Mouse (Mus musculus) C2C12 (cell line): ENCODE results near the gene Mapk7. TPM values are rescaled to one million over a fixed set of nuclear protein-coding genes. Genes with fewer than 3 reads are reported as not detected.

ENCODE experiments used
- H3K27me3 ChIP-seq: one replicate; pipeline ENCODE4 v1.6.1; 2011; ENCODE audit not compliant: control insufficient read depth, insufficient read depth, insufficient read length
- H3K36me3 ChIP-seq: one replicate; pipeline ENCODE4 v1.6.1; 2011; ENCODE audit not compliant: control insufficient read depth, insufficient read depth
- H3K4me3 ChIP-seq: one replicate; pipeline ENCODE4 v1.5.1; 2011; ENCODE audit warnings: mild to moderate bottlenecking, control low read depth; ENCODE audit not compliant: poor library complexity, insufficient read depth, severe bottlenecking
- H3K79me2 ChIP-seq: one replicate; pipeline ENCODE4 v1.6.1; 2011; ENCODE audit not compliant: control insufficient read depth, insufficient read depth
- H3K79me3 ChIP-seq: one replicate; pipeline ENCODE4 v1.6.1; 2011; ENCODE audit warnings: low read depth, control low read depth
- H3ac ChIP-seq: one replicate; pipeline ENCODE3; 2011; ENCODE audit warnings: low read depth; ENCODE audit not compliant: control insufficient read depth, insufficient read length
- CEBPB ChIP-seq: IDR thresholded peaks from one replicate; pipeline ENCODE4 v1.6.1; 2011; ENCODE audit warnings: low read depth, mild to moderate bottlenecking, control low read depth, moderate library complexity
- CTCF ChIP-seq: IDR thresholded peaks from one replicate; pipeline ENCODE4 v1.5.1; 2011; ENCODE audit not compliant: control insufficient read depth, insufficient read depth, insufficient read length
- FOSL1 ChIP-seq: IDR thresholded peaks from one replicate; pipeline ENCODE4 v1.8.0; 2011; ENCODE audit warnings: mild to moderate bottlenecking, low read length; ENCODE audit not compliant: poor library complexity, insufficient read depth, severe bottlenecking
- MAX ChIP-seq: IDR thresholded peaks from one replicate; pipeline ENCODE4 v1.6.1; 2011; ENCODE audit warnings: mild to moderate bottlenecking, control low read depth
- MYOD1 ChIP-seq: IDR thresholded peaks from one replicate; pipeline ENCODE4 v1.6.1; 2011; ENCODE audit warnings: low read depth; ENCODE audit not compliant: control insufficient read depth, insufficient read length
- MYOG ChIP-seq: IDR thresholded peaks from one replicate; pipeline ENCODE4 v1.6.1; 2011; ENCODE audit not compliant: control insufficient read depth, insufficient read length; ENCODE audit errors: extremely low read depth
- USF1 ChIP-seq: IDR thresholded peaks from one replicate; pipeline ENCODE4 v1.6.1; 2011; ENCODE audit warnings: low read depth, mild to moderate bottlenecking, control low read depth, moderate library complexity
- polyA plus RNA-seq: library from polyadenylated mRNA; unstranded; fragments of >200 nt; fragmentation: generic; extraction: Trizol; gene quantifications from one replicate; pipeline ENCODE4 v1.2.1, GENCODE M21; 2012; ENCODE audit warnings: missing spikeins

Mapk7 gene
- polyA plus RNA-seq, 1 experiment: 21.3 TPM

- Histone ChIP-seq H3K79me2 (no peaks in the 10 kb centered on the region), H3K4me3 (no peak overlapping the region), H3K27me3 (peaks cover 22% of the 10 kb centered on the region), H3K79me3 (no peaks in the 10 kb centered on the region), H3ac (no peak overlapping the region), H3K36me3 (no peaks in the 10 kb centered on the region)
- TF ChIP-seq USF1 (no peak), MYOD1 (no peak), MYOG (no peak), FOSL1 (no peak), CTCF (no peak), MAX (no peak), CEBPB (no peak)
Measured at GRCm38 (mm10) chr11:61443807-61444206, 50.4 kb downstream of the Mapk7 start.

DNA sequence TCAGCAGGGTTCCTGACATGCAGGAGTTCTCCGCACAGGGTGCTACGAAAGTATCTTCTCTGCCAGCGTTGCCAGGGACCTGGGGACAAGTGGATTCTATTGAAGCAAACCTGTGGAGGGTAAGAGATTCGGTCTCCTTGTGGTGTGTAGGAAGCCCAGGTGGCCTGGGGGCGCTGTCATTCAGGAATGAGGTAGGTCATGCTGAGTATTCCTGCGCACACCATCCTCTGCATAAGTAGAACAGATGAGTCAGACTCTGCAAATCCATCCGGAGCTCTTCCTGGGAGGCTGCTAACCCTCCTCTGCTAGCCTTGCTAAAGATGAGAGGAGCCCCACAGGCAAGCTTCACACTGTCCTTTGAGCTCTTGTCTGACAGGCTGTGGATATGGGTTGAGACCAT is 52.5 kb downstream of the Mapk7 start:
- Histone ChIP-seq H3K4me3 (no peak overlapping the region), H3K36me3 (no peaks in the 10 kb centered on the region), H3K79me2 (no peaks in the 10 kb centered on the region), H3K79me3 (no peaks in the 10 kb centered on the region), H3ac (no peak overlapping the region), H3K27me3 (peaks cover 17% of the 10 kb centered on the region)
- no peak for TF ChIP-seq FOSL1
- no peak for TF ChIP-seq MYOD1
- TF ChIP-seq MAX: no peak
- no peak for TF ChIP-seq USF1
- TF ChIP-seq CTCF: no peak
- no peak for TF ChIP-seq CEBPB
- no peak for TF ChIP-seq MYOG

- H3K27me3 ChIP-seq: peaks cover 17% of the 10 kb centered on the region
- no peaks in the 10 kb centered on the region for H3K79me2 ChIP-seq
- no peaks in the 10 kb centered on the region for H3K36me3 ChIP-seq
- H3K4me3 ChIP-seq: no peak overlapping the region
- no peak overlapping the region for H3ac ChIP-seq
- no peaks in the 10 kb centered on the region for H3K79me3 ChIP-seq
- no peak for TF ChIP-seq CTCF
Measured at GRCm38 (mm10) chr11:61440416-61440815, 53.8 kb downstream of the Mapk7 start.

GRCm38 (mm10) chr11:61439170-61439569 is 55.0 kb downstream of the Mapk7 start:
- Histone ChIP-seq H3K79me2 (no peaks in the 10 kb centered on the region), H3ac (no peak overlapping the region), H3K79me3 (no peaks in the 10 kb centered on the region), H3K4me3 (no peak overlapping the region), H3K27me3 (peaks cover 25% of the 10 kb centered on the region), H3K36me3 (no peaks in the 10 kb centered on the region)
- TF ChIP-seq MAX (no peak), CTCF (no peak), FOSL1 (no peak), USF1 (no peak), CEBPB (no peak), MYOD1 (no peak), MYOG (no peak)

Other genes with a start within 250 kb of the Mapk7 start
- gene Aldh3a2, start 226.9 kb downstream of the Mapk7 start, polyA plus RNA-seq: 15.8 TPM
- gene Slc47a2, start 151.5 kb downstream of the Mapk7 start, polyA plus RNA-seq: not detected
- 0.02 TPM for gene Slc47a1, start 116.1 kb downstream of the Mapk7 start, polyA plus RNA-seq
- not detected for gene Rnf112, start 40.3 kb downstream of the Mapk7 start, polyA plus RNA-seq
- not detected for gene Mfap4, start 9.0 kb downstream of the Mapk7 start, polyA plus RNA-seq
- 45.7 TPM for gene B9d1, start 10.7 kb upstream of the Mapk7 start, polyA plus RNA-seq
- gene Epn2, start 85.3 kb upstream of the Mapk7 start, polyA plus RNA-seq: 21.1 TPM
- 0.14 TPM for gene Grap, start 158.9 kb upstream of the Mapk7 start, polyA plus RNA-seq
- not detected for gene Fam83g, start 189.7 kb upstream of the Mapk7 start, polyA plus RNA-seq
- not detected for gene Slc5a10, start 226.4 kb upstream of the Mapk7 start, polyA plus RNA-seq